Mouse (Mus musculus): ENCODE measurements at regions not wholly inside any gene's neighbourhood (a gene's known extent, or its start where the extent isn't known, plus 50 kb on each side); places are given as distances from the start of the nearest gene placed in this dataset.

DNA sequence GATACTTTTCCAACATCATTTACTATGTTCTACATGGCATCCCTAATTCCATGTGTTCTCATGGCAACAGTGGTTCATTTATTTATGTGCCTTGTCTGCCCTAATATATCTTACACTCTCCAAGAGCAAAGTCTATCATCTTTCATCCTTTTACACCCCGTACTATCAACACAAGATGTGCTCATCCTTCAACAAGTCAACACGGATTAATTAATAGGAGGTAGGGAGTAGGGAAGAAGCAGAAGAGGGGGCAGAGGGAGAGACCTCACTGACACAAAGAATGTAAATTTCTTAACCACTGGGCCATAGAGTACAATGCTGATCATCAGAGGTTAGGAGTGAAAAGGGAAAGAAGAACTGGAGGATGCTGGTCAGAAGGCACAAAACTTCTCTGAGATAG, 267.0 kb upstream of the Setmar start:
- no peak for DNase-seq (ENCODE audit: low spot score in 2 of 2)

DNA sequence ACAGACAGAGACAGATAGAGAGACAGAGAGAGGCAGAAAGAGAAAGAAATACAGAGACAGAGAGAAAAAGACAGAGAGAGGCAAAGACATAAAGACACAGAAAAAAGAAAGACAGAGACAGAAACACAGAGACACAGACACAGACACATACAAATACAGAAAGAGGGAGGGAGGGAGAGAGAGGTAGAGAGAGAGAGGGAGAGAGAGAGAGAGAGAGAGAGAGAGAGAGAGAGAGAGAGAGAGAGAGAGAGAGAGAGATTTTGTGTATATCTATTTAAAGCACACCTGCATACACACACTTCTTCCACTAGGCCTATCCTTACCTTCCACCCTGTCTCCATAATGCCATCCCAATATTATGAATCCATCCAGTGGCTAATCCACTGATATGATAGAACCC, 261.8 kb upstream of the Setmar start:
- DNase-seq (ENCODE audit: low spot score in 2 of 2) = no peak
